26 mouse cellular contexts compared by ENCODE assay signal in genomic region chr14:98417719-98418118, GRCm38 (mm10).
"Had no signal": no experiment of that assay in that cellular context is flagged by ENCODE, and none has a peak within 500 bp of the region (broad histone marks: within the 10 kb centered on the region; RNA-seq: fewer than 3 reads in every experiment).

No protein-coding gene starts in this region.

- H3K27ac ChIP-seq: heart, adult 2 months; heart, embryonic 13.5 days; heart, embryonic 15.5 days; hindbrain, embryonic 13.5 days; hindbrain, embryonic 15.5 days; hindbrain, postnatal 0 days; kidney, embryonic 15.5 days; kidney, postnatal 0 days; left cerebral cortex, adult 2 months; limb, embryonic 10.5 days; limb, embryonic 12.5 days; liver, embryonic 13.5 days; liver, embryonic 15.5 days had no signal

- DNase-seq: gastrocnemius, postnatal 25 days; heart, adult 2 months; heart, postnatal 14 days; heart, postnatal 36 days; kidney, adult 11 months; kidney, adult 2 months; kidney, adult 9 months; kidney, postnatal 14 days; kidney, postnatal 36 days; layer of hippocampus, adult 9-11 months; liver; liver, embryonic 13.5 days had no signal

- H3K9ac ChIP-seq: heart, embryonic 13.5 days; heart, embryonic 15.5 days; hindbrain, embryonic 13.5 days; hindbrain, embryonic 15.5 days; kidney, embryonic 15.5 days; limb, embryonic 12.5 days; liver, embryonic 13.5 days; liver, embryonic 15.5 days had no signal

- H3K36me3 ChIP-seq: heart, embryonic 13.5 days; heart, embryonic 15.5 days; hindbrain, embryonic 13.5 days; hindbrain, embryonic 15.5 days; kidney, embryonic 15.5 days; limb, embryonic 10.5 days; limb, embryonic 12.5 days; liver, embryonic 13.5 days; liver, embryonic 15.5 days had no signal

- H3K4me2 ChIP-seq: heart, embryonic 11.5 days; heart, embryonic 13.5 days; heart, embryonic 15.5 days; hindbrain, embryonic 13.5 days; hindbrain, embryonic 15.5 days; kidney, embryonic 15.5 days; limb, embryonic 12.5 days; liver, embryonic 11.5 days; liver, embryonic 13.5 days; liver, embryonic 15.5 days had no signal

- H3K27me3 ChIP-seq: heart, embryonic 13.5 days; heart, embryonic 15.5 days; hindbrain, embryonic 13.5 days; hindbrain, embryonic 15.5 days; kidney, embryonic 15.5 days; limb, embryonic 12.5 days; liver, embryonic 13.5 days; liver, embryonic 15.5 days had no signal

- H3K4me1 ChIP-seq: heart, embryonic 13.5 days; heart, embryonic 15.5 days; hindbrain, embryonic 13.5 days; hindbrain, embryonic 15.5 days; kidney, embryonic 15.5 days; limb, embryonic 10.5 days; limb, embryonic 12.5 days; liver, embryonic 13.5 days; liver, embryonic 15.5 days had no signal

- H3K4me3 ChIP-seq: heart, adult 2 months; heart, embryonic 13.5 days; heart, embryonic 15.5 days; hindbrain, embryonic 13.5 days; hindbrain, embryonic 15.5 days; kidney, embryonic 15.5 days; left cerebral cortex, adult 2 months; limb, embryonic 10.5 days; limb, embryonic 12.5 days; liver, embryonic 13.5 days; liver, embryonic 15.5 days had no signal

- ATAC-seq: hindbrain, postnatal 0 days; intestine, embryonic 16.5 days had no signal

- H3K9me3 ChIP-seq: heart, embryonic 13.5 days; heart, embryonic 15.5 days; hindbrain, embryonic 13.5 days; hindbrain, embryonic 15.5 days; kidney, embryonic 15.5 days; limb, embryonic 10.5 days; limb, embryonic 12.5 days; liver, embryonic 13.5 days; liver, embryonic 15.5 days had no signal
